11 mouse cellular contexts compared by ENCODE assay signal in the genomic region with DNA sequence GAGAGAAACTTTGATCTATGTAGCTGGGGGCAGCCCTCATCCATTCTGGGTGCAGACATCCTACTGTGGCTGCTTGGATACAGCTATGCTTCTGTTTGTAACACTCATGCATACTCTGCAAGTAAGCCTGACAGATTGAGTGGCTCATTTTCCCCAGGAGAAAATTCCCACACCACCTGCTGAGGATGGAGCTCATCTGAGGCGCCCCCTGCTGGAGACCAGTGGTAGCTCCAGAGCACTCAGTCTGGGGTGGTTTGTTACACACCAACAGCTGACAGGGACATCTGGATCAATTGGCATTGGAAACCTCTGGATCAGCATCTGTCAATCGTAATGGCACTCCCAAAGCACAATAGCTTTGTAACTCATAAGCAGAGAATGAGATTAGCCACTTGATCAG. TPM values are rescaled to one million over a fixed set of nuclear protein-coding genes. Genes with fewer than 3 reads are reported as not detected.
DNase-seq lines count a peak whose midpoint lies in the region; ATAC-seq and TF ChIP-seq lines count a peak whose summit lies in the region.
"Had no signal": no experiment of that assay in that cellular context is flagged by ENCODE, and none has a peak within 500 bp of the region (broad histone marks: within the 10 kb centered on the region; RNA-seq: fewer than 3 reads in every experiment).

No protein-coding gene starts in this region.

- peak; percentile 64 for TF ChIP-seq CTCF in left cerebral cortex, adult 2 months (IDR thresholded peaks at IDR 0.05)
- peak; percentile 61 for TF ChIP-seq CTCF in G1E (IDR thresholded peaks at IDR 0.05; ENCODE audit: low read depth, low read length)

- intact Hi-C loops in left cerebral cortex, adult 2 months (cut with DNase I) = no loop called here
- intact Hi-C loops in left cerebral cortex, postnatal 4 days (cut with DNase I) = no loop called here

- no peak overlapping the region for H3K27ac ChIP-seq in left cerebral cortex, adult 2 months
- peak overlapping the region; percentile 83 for H3K27ac ChIP-seq in limb, embryonic 10.5 days

- H3K27me3 ChIP-seq in G1E (ENCODE audit: insufficient read depth, low read length) = no peaks in the 10 kb centered on the region
- H3K27me3 ChIP-seq in limb, embryonic 10.5 days (ENCODE audit: low read depth, poor library complexity, severe bottlenecking) = no peaks in the 10 kb centered on the region

- H3K4me3 ChIP-seq in left cerebral cortex, adult 2 months = no peak overlapping the region
- no peak overlapping the region for H3K4me3 ChIP-seq in G1E (ENCODE audit: low read depth, low read length)
- no peak overlapping the region for H3K4me3 ChIP-seq in limb, embryonic 10.5 days

- ATAC-seq in G1E (ENCODE audit: extremely low read depth, insufficient number of reproducible peaks, low FRiP score, poor library complexity, severe bottlenecking) = no peak

- no peak for DNase-seq in left cerebral cortex, adult 2 months (ENCODE audit: extremely low spot score in 1 of 2, low spot score in 2 of 2)
- DNase-seq in left cerebral cortex, postnatal 4 days = no peak
- DNase-seq in CD8-positive naive resting alpha-beta T cell, adult 2 months (ENCODE audit: low read depth in 2 of 2, low spot score in 2 of 2) = peak; percentile 20 to 57
- DNase-seq in G1E (ENCODE audit: low spot score) = no peak
- DNase-seq in limb, embryonic 10.5 days (ENCODE audit: low spot score) = no peak
- no peak for DNase-seq in urinary bladder, adult 2 months (ENCODE audit: low spot score)
- no peak for DNase-seq in adrenal gland, postnatal 10 days

- H3K36me3 ChIP-seq in G1E (replicated peaks) = peaks cover 99% of the 10 kb centered on the region
- H3K36me3 ChIP-seq in limb, embryonic 10.5 days = no peaks in the 10 kb centered on the region; the same call in 1 of the 2 replicates

- WGBS in limb, embryonic 10.5 days = 72% methylated on average over 2 of the region's 2 CpGs

- H3K9me3 ChIP-seq in G1E (replicated peaks) = no peaks in the 10 kb centered on the region
- H3K9me3 ChIP-seq in limb, embryonic 10.5 days (replicated peaks) = no peaks in the 10 kb centered on the region

- peaks cover 98% of the 10 kb centered on the region for H3K4me1 ChIP-seq in G1E (ENCODE audit: insufficient read depth, low read depth, low read length)
- peaks cover 94% of the 10 kb centered on the region for H3K4me1 ChIP-seq in limb, embryonic 10.5 days

RNA-seq across cellular contexts. Expression of gene Pabpn1l, which starts 37.5 kb away (rescaled TPM):
- total RNA-seq in left cerebral cortex, adult 2 months (2021) = not detected
- not detected for total RNA-seq in left cerebral cortex, postnatal 4 days (2021)
- total RNA-seq in G1E (2014; fragmentation: Nextera tagmentation) (not detected in 2 replicates), G1E (2017) (0.11 TPM in 1 of 2 replicates, not detected in the other)
- not detected in 2 replicates for polyA plus RNA-seq in G1E (2012)
- not detected in 2 replicates for polyA plus RNA-seq in limb, embryonic 10.5 days (2016; fragmentation: Nextera tagmentation; extraction: Ambion mirVana)
- polyA plus RNA-seq in urinary bladder, adult 2 months (2012; rRNA removed) = 0.06 TPM in 1 of 2 replicates, not detected in the other
- not detected for total RNA-seq in adrenal gland, postnatal 10 days (2021)
- total RNA-seq: common myeloid progenitor, adult 5-6 weeks; heart, postnatal 25 days; layer of hippocampus, adult 18-20 months had no signal
- polyA plus RNA-seq: liver, embryonic 16.5 days had no signal

RNA-seq across cellular contexts. Expression of gene Cbfa2t3, which starts 38.9 kb away (rescaled TPM):
- 10 to 100 TPM; 32.8 to 48.8 TPM for total RNA-seq in left cerebral cortex, adult 2 months (2021)
- 10 to 100 TPM; 20.7 to 20.8 TPM for total RNA-seq in left cerebral cortex, postnatal 4 days (2021)
- 99.0 and 106 TPM in 2 replicates for total RNA-seq in G1E (2014; fragmentation: Nextera tagmentation)
- 18.8 and 19.9 TPM in 2 replicates for total RNA-seq in G1E (2017)
- polyA plus RNA-seq in G1E (2012) = 287 TPM in 2 replicates
- 2.0 and 2.8 TPM in 2 replicates for polyA plus RNA-seq in limb, embryonic 10.5 days (2016; fragmentation: Nextera tagmentation; extraction: Ambion mirVana)
- 0.95 and 4.0 TPM in 2 replicates for polyA plus RNA-seq in urinary bladder, adult 2 months (2012; rRNA removed)
- 10 to 100 TPM; 12.0 to 14.3 TPM for total RNA-seq in adrenal gland, postnatal 10 days (2021)

RNA-seq across cellular contexts. Expression of gene Trappc2l, which starts 48.6 kb away (rescaled TPM):
- 10 to 100 TPM; 69.8 to 80.3 TPM for total RNA-seq in left cerebral cortex, adult 2 months (2021)
- total RNA-seq in left cerebral cortex, postnatal 4 days (2021) = 10 to 100 TPM; 63.8 to 74.6 TPM
- 19.5 and 31.8 TPM in 2 replicates for total RNA-seq in G1E (2014; fragmentation: Nextera tagmentation)
- total RNA-seq in G1E (2017) = 32.2 and 40.4 TPM in 2 replicates
- polyA plus RNA-seq in G1E (2012) = 0.43 and 0.75 TPM in 2 replicates
- 49.4 and 51.5 TPM in 2 replicates for polyA plus RNA-seq in limb, embryonic 10.5 days (2016; fragmentation: Nextera tagmentation; extraction: Ambion mirVana)
- 108 and 113 TPM in 2 replicates for polyA plus RNA-seq in urinary bladder, adult 2 months (2012; rRNA removed)
- total RNA-seq in adrenal gland, postnatal 10 days (2021) = 10 to 100 TPM; 48.9 to 56.5 TPM

RNA-seq across cellular contexts. Expression of gene Galns, which starts 48.8 kb away (rescaled TPM):
- 1 to 10 TPM; 8.1 to 8.3 TPM for total RNA-seq in left cerebral cortex, adult 2 months (2021)
- total RNA-seq in left cerebral cortex, postnatal 4 days (2021) = 10 to 100 TPM; 10.3 to 10.7 TPM
- total RNA-seq in G1E (2014; fragmentation: Nextera tagmentation) (5.0 and 6.0 TPM in 2 replicates), G1E (2017) (7.6 and 7.9 TPM in 2 replicates)
- polyA plus RNA-seq in G1E (2012) = 2.9 and 3.0 TPM in 2 replicates
- polyA plus RNA-seq in limb, embryonic 10.5 days (2016; fragmentation: Nextera tagmentation; extraction: Ambion mirVana) = 4.0 and 5.7 TPM in 2 replicates
- polyA plus RNA-seq in urinary bladder, adult 2 months (2012; rRNA removed) = 16.2 and 20.8 TPM in 2 replicates
- 1 to 10 TPM; 8.0 to 8.3 TPM for total RNA-seq in adrenal gland, postnatal 10 days (2021)

Comparison
In these comparisons a context has a peak if more than half of its experiments do, and no peak if none do; other contexts are left out.
1. DNase-seq: peak in CD8-positive naive resting alpha-beta T cell, adult 2 months (2 of 2); none in left cerebral cortex, adult 2 months (0 of 2), left cerebral cortex, postnatal 4 days (single experiment), G1E (single experiment), limb, embryonic 10.5 days (single experiment), urinary bladder, adult 2 months (single experiment) and adrenal gland, postnatal 10 days (single experiment).